Comparison of ENCODE assay signal across 8 mouse cellular contexts in genomic region chr2:146612522-146613288, GRCm38 (mm10).
DNase-seq lines count a peak whose midpoint lies in the region; ATAC-seq and TF ChIP-seq lines count a peak whose summit lies in the region.

No protein-coding gene starts in this region.

- H3K9ac ChIP-seq in forebrain, embryonic 13.5 days, result no peak overlapping the region
- H3K9ac ChIP-seq in hindbrain, embryonic 15.5 days, result no peak overlapping the region
- H3K9ac ChIP-seq in limb, embryonic 14.5 days (ENCODE audit: low read depth, low read length, severe bottlenecking), result no peak overlapping the region
- H3K9ac ChIP-seq in midbrain, embryonic 14.5 days (replicated peaks; ENCODE audit: low read length), result no peak overlapping the region

- peak; percentile 91 for DNase-seq in heart, adult 11 months
- no peak for DNase-seq in heart, postnatal 25 days (ENCODE audit: low spot score)
- DNase-seq in c-Kit-positive CD71-positive TER-119-negative erythroid progenitor cells, embryonic 14.5 days (ENCODE audit: low read depth), result peak; percentile 30
- DNase-seq in limb, embryonic 14.5 days (ENCODE audit: low spot score), result peak; percentile 36
- peak; percentile 83 for DNase-seq in midbrain, embryonic 14.5 days
- peak; percentile 17 to 80 for DNase-seq in spleen, postnatal 4 days (ENCODE audit: low spot score in 2 of 2)

- intact Hi-C loops in heart, postnatal 25 days (cut with DNase I), result loop anchor here (1.0 to 5.0 kb wide), 2 partner anchors 35 to 143 kb away; no protein-coding TSS in a partner anchor

- H3K4me2 ChIP-seq in forebrain, embryonic 13.5 days, result peak overlapping the region; percentile 48
- peak overlapping the region; percentile 59 for H3K4me2 ChIP-seq in hindbrain, embryonic 15.5 days
- H3K4me2 ChIP-seq in limb, embryonic 14.5 days (replicated peaks; ENCODE audit: low read depth, low read length, severe bottlenecking), result peak overlapping the region; percentile 46
- peak overlapping the region; percentile 56 for H3K4me2 ChIP-seq in midbrain, embryonic 14.5 days (ENCODE audit: low read length)

- 0 out of 2 replicates have a peak, but pooled peaks cover 4% of the 10 kb centered on the region for H3K27me3 ChIP-seq in forebrain, embryonic 13.5 days
- H3K27me3 ChIP-seq in hindbrain, embryonic 15.5 days, result no peaks in the 10 kb centered on the region
- no peaks in the 10 kb centered on the region for H3K27me3 ChIP-seq in limb, embryonic 14.5 days (ENCODE audit: control insufficient read depth, insufficient read depth, low read length)
- no peaks in the 10 kb centered on the region for H3K27me3 ChIP-seq in midbrain, embryonic 14.5 days (ENCODE audit: control insufficient read depth, insufficient read depth, low read length)

- WGBS in forebrain, embryonic 13.5 days, result 6% methylated on average over 20 of the region's 20 CpGs
- 9% methylated on average over 20 of the region's 20 CpGs for WGBS in hindbrain, embryonic 15.5 days
- 5% methylated on average over 20 of the region's 20 CpGs for WGBS in limb, embryonic 14.5 days
- WGBS in midbrain, embryonic 14.5 days, result 6% methylated on average over 20 of the region's 20 CpGs

- no peak overlapping the region for H3K27ac ChIP-seq in forebrain, embryonic 13.5 days
- no peak overlapping the region for H3K27ac ChIP-seq in hindbrain, embryonic 15.5 days (replicated peaks)
- H3K27ac ChIP-seq in limb, embryonic 14.5 days (replicated peaks; ENCODE audit: low read depth, low read length), result no peak overlapping the region
- no peak overlapping the region for H3K27ac ChIP-seq in midbrain, embryonic 14.5 days (replicated peaks; ENCODE audit: low read depth, low read length)

- 0 out of 2 replicates have a peak, but pooled peaks cover 5% of the 10 kb centered on the region for H3K4me1 ChIP-seq in forebrain, embryonic 13.5 days
- H3K4me1 ChIP-seq in hindbrain, embryonic 15.5 days (replicated peaks), result peaks cover 5% of the 10 kb centered on the region
- no peaks in the 10 kb centered on the region for H3K4me1 ChIP-seq in limb, embryonic 14.5 days (ENCODE audit: control insufficient read depth, insufficient read depth, low read length)
- no peaks in the 10 kb centered on the region for H3K4me1 ChIP-seq in midbrain, embryonic 14.5 days (ENCODE audit: control insufficient read depth, insufficient read depth, low read length)

- peak; percentile 50; the same call in 1 of the 2 replicates for ATAC-seq in forebrain, embryonic 13.5 days
- ATAC-seq in hindbrain, embryonic 15.5 days (ENCODE audit: low FRiP score, low read depth), result peak; percentile 36
- no peak for ATAC-seq in limb, embryonic 14.5 days (ENCODE audit: low FRiP score, low read depth)
- ATAC-seq in midbrain, embryonic 14.5 days (ENCODE audit: low FRiP score, low TSS enrichment), result peak; percentile 42; the same call in 1 of the 2 replicates

- no peaks in the 10 kb centered on the region for H3K9me3 ChIP-seq in forebrain, embryonic 13.5 days (replicated peaks)
- no peaks in the 10 kb centered on the region for H3K9me3 ChIP-seq in hindbrain, embryonic 15.5 days
- no peaks in the 10 kb centered on the region for H3K9me3 ChIP-seq in limb, embryonic 14.5 days (ENCODE audit: control insufficient read depth, low read length)
- no peaks in the 10 kb centered on the region for H3K9me3 ChIP-seq in midbrain, embryonic 14.5 days (ENCODE audit: control insufficient read depth, low read length)

- TF ChIP-seq POLR2A in limb, embryonic 14.5 days (IDR thresholded peaks at IDR 0.05; ENCODE audit: borderline replicate concordance, extremely low read depth, insufficient read depth, insufficient read length), result no peak

- H3K4me3 ChIP-seq in forebrain, embryonic 13.5 days, result peak overlapping the region; percentile 11
- H3K4me3 ChIP-seq in hindbrain, embryonic 15.5 days, result peak overlapping the region; percentile 25; the same call in 1 of the 2 replicates
- peak overlapping the region; percentile 13; the same call in 1 of the 2 replicates for H3K4me3 ChIP-seq in limb, embryonic 14.5 days (replicated peaks; ENCODE audit: low read length)
- H3K4me3 ChIP-seq in midbrain, embryonic 14.5 days (replicated peaks; ENCODE audit: low read depth, low read length), result no peak overlapping the region

- H3K36me3 ChIP-seq in forebrain, embryonic 13.5 days (ENCODE audit: poor library complexity, severe bottlenecking), result no peaks in the 10 kb centered on the region
- H3K36me3 ChIP-seq in hindbrain, embryonic 15.5 days, result no peaks in the 10 kb centered on the region
- H3K36me3 ChIP-seq in limb, embryonic 14.5 days (ENCODE audit: control insufficient read depth, insufficient read depth, low read length), result no peaks in the 10 kb centered on the region
- H3K36me3 ChIP-seq in midbrain, embryonic 14.5 days (ENCODE audit: control insufficient read depth, insufficient read depth, low read length), result no peaks in the 10 kb centered on the region
